Mouse (Mus musculus) Patski (cell line): Measurements from ENCODE around the gene Brms1l. TPM values are rescaled to one million over a fixed set of nuclear protein-coding genes. Genes with fewer than 3 reads are reported as not detected.
A peak's percentile ranks its signal among the peaks of the same experiment; 100 is the strongest.
"Not testable (repeated sequence)": the region's sequence is repeated elsewhere in the genome, so short reads cannot be mapped to it uniquely, and the experiment has no call there.

ENCODE experiments used
- ATAC-seq: fragments of 100-300 bp; one replicate; pipeline ENCODE4 v1.8.0; 2021
- CTCF ChIA-PET: fragments of 350-600 bp; sonication (Branson Sonifier 250); formaldehyde crosslinking; loops from one replicate; lab custom pipeline; 2022; ENCODE audit warnings: inconsistent platforms; lab: Charles Lee
- POLR2A ChIA-PET: fragments of 350-600 bp; sonication (Branson Sonifier 250); formaldehyde crosslinking; loops from one replicate; lab custom pipeline; 2022; ENCODE audit warnings: antibody characterized with exemption, inconsistent platforms; lab: Charles Lee
- DNase-seq: peaks from one replicate; pipeline ENCODE4 v3.0.0-alpha.2; 2011; ENCODE audit warnings: low read depth, low spot score
- H3K27me3 ChIP-seq: fragments of 371-371 bp; one replicate; pipeline ENCODE4 v1.5.1; 2021
- CTCF ChIP-seq: fragments of 100-300 bp; IDR thresholded peaks from one replicate; pipeline ENCODE4 v1.5.1; 2021
- in situ Hi-C: fragments of 300-500 bp; cut with MboI; formaldehyde crosslinking; loops from 3 replicates; pipeline ENCODE4 v1.11.1; 2018; ENCODE audit warnings: low pct_unique_long_range_greater_than_20kb, mixed read lengths
- polyA plus RNA-seq: library from polyadenylated mRNA; unstranded; gene quantifications from one replicate; pipeline ENCODE4 v1.2.3, GENCODE M21; 2021

The Brms1l gene
- polyA plus RNA-seq = 41.0 TPM

- in situ Hi-C loops = no loop called here
- H3K27me3 ChIP-seq = no peaks in the 10 kb centered on the region
- ChIA-PET CTCF (interaction anchor here (1.2 to 1.8 kb wide), 3 partner anchors 9 to 31 kb away, joined by 3 to 4 read pairs (median 4); no protein-coding TSS in a partner anchor), POLR2A (no interaction called here)
- no peak for TF ChIP-seq CTCF
- DNase-seq = peak; percentile 83
- ATAC-seq = peak; percentile 100
These were observed at the start of gene Brms1l for GRCm38 (mm10) chr12:55836199-55836951. Gene Brms1l (plus strand): TSS chr12:55836324.

GRCm38 (mm10) chr12:55794485-55794884, 41.6 kb upstream of the Brms1l start:
- H3K27me3 ChIP-seq, ATAC-seq, in situ Hi-C loops, DNase-seq, POLR2A ChIA-PET: not testable (repeated sequence)
- peak; percentile 55 for TF ChIP-seq CTCF
- CTCF ChIA-PET = interaction anchor here (0.7 kb wide), 1 partner anchor 11 kb away, joined by 3 read pairs; no protein-coding TSS in a partner anchor

GRCm38 (mm10) chr12:55797103-55797502, 39.0 kb upstream of the Brms1l start:
- no peak for DNase-seq
- POLR2A ChIA-PET = interaction anchor here (0.6 kb wide), 1 partner anchor 134 kb away, joined by 5 read pairs; no protein-coding TSS in a partner anchor
- no peak for TF ChIP-seq CTCF
- CTCF ChIA-PET = interaction anchor here (1.2 to 1.4 kb wide), 2 partner anchors 13 to 34 kb away, joined by 3 to 4 read pairs; no protein-coding TSS in a partner anchor
- H3K27me3 ChIP-seq = no peaks in the 10 kb centered on the region
- no peak for ATAC-seq
- in situ Hi-C loops = no loop called here

- no peak for TF ChIP-seq CTCF
- DNase-seq (no peak), ATAC-seq (no peak)
- CTCF ChIA-PET = no interaction called here
- H3K27me3 ChIP-seq = no peaks in the 10 kb centered on the region
- in situ Hi-C loops = no loop called here
- POLR2A ChIA-PET = no interaction called here
These were observed 37.4 kb upstream of the Brms1l start for GRCm38 (mm10) chr12:55798745-55799144.

GRCm38 (mm10) chr12:55800144-55800543, 36.0 kb upstream of the Brms1l start:
- DNase-seq (no peak), ATAC-seq (no peak)
- in situ Hi-C loops = no loop called here
- ChIA-PET POLR2A (no interaction called here), CTCF (no interaction called here)
- H3K27me3 ChIP-seq = no peaks in the 10 kb centered on the region
- TF ChIP-seq CTCF = no peak

GRCm38 (mm10) chr12:55801131-55801530, 35.0 kb upstream of the Brms1l start:
- peak; percentile 13 for TF ChIP-seq CTCF
- no peak for DNase-seq
- H3K27me3 ChIP-seq = no peaks in the 10 kb centered on the region
- ChIA-PET CTCF (no interaction called here), POLR2A (no interaction called here)
- in situ Hi-C loops = no loop called here
- no peak for ATAC-seq

- TF ChIP-seq CTCF = no peak
- no peaks in the 10 kb centered on the region for H3K27me3 ChIP-seq
- DNase-seq (no peak), ATAC-seq (no peak)
- POLR2A ChIA-PET = no interaction called here
- in situ Hi-C loops = no loop called here
- CTCF ChIA-PET = interaction anchor here (0.8 to 1.2 kb wide), 2 partner anchors 10 to 26 kb away, joined by 4 to 6 read pairs; no protein-coding TSS in a partner anchor
These were observed 31.1 kb upstream of the Brms1l start for GRCm38 (mm10) chr12:55805035-55805434.

GRCm38 (mm10) chr12:55816488-55816887, 19.6 kb upstream of the Brms1l start:
- no peak for TF ChIP-seq CTCF
- ATAC-seq (no peak), DNase-seq (no peak)
- POLR2A ChIA-PET = no interaction called here
- H3K27me3 ChIP-seq = no peaks in the 10 kb centered on the region
- in situ Hi-C loops = no loop called here
- CTCF ChIA-PET = interaction anchor here (1.7 to 2.6 kb wide), 2 partner anchors 11 to 14 kb away, joined by 6 to 7 read pairs; no protein-coding TSS in a partner anchor

GRCm38 (mm10) chr12:55820119-55820660, 15.9 kb upstream of the Brms1l start:
- peak; percentile 22 for ATAC-seq
- ChIA-PET POLR2A (interaction anchor here (0.7 kb wide), 1 partner anchor 74 kb away, joined by 5 read pairs; no protein-coding TSS in a partner anchor), CTCF (interaction anchor here (1.2 to 3.8 kb wide), 2 partner anchors 10 to 12 kb away, joined by 3 to 20 read pairs; no protein-coding TSS in a partner anchor)

GRCm38 (mm10) chr12:55820661-55821314, 15.3 kb upstream of the Brms1l start, which contains the start of gene Ralgapa1:
Gene Ralgapa1 (minus strand): TSS chr12:55821167.
- peak; percentile 63 for TF ChIP-seq CTCF
- H3K27me3 ChIP-seq = no peaks in the 10 kb centered on the region
- in situ Hi-C loops = no loop called here
- CTCF ChIA-PET = interaction anchor here (0.6 to 3.8 kb wide), 2 partner anchors 10 to 1135 kb away, joined by 3 to 20 read pairs; no protein-coding TSS in a partner anchor
- DNase-seq = peak; percentile 61
- POLR2A ChIA-PET = interaction anchor here (0.7 to 0.8 kb wide), 2 partner anchors 16 to 74 kb away, joined by 3 to 5 read pairs; no protein-coding TSS in a partner anchor
- peak; percentile 83 for ATAC-seq

More at GRCm38 (mm10) chr12:55820119-55820660, 15.9 kb upstream of the Brms1l start:
- no peak for TF ChIP-seq CTCF
- in situ Hi-C loops = no loop called here
- no peak for DNase-seq
- no peaks in the 10 kb centered on the region for H3K27me3 ChIP-seq
